Mouse (Mus musculus): ENCODE data around the gene Tnfrsf25. TPM values are rescaled to one million over a fixed set of nuclear protein-coding genes. Genes with fewer than 3 reads are reported as not detected.

Gene Tnfrsf25
- polyA plus RNA-seq, 1 experiment from 2014 or later = 1.9 TPM

Other genes with a start within 250 kb of the Tnfrsf25 start
- gene Dnajc11, start 182.2 kb upstream of the Tnfrsf25 start, polyA plus RNA-seq (2015; fragmentation: Nextera tagmentation; extraction: Ambion mirVana) = 73.7 and 76.4 TPM in 2 replicates
- gene Thap3, start 126.9 kb upstream of the Tnfrsf25 start, polyA plus RNA-seq (2015; fragmentation: Nextera tagmentation; extraction: Ambion mirVana) = 51.0 and 56.4 TPM in 2 replicates
- gene Phf13, start 119.7 kb upstream of the Tnfrsf25 start, polyA plus RNA-seq (2015; fragmentation: Nextera tagmentation; extraction: Ambion mirVana) = 39.2 and 40.8 TPM in 2 replicates
- gene Klhl21, start 107.1 kb upstream of the Tnfrsf25 start, polyA plus RNA-seq (2015; fragmentation: Nextera tagmentation; extraction: Ambion mirVana) = 14.3 and 14.7 TPM in 2 replicates
- gene Zbtb48, start 88.3 kb upstream of the Tnfrsf25 start, polyA plus RNA-seq (2015; fragmentation: Nextera tagmentation; extraction: Ambion mirVana) = 20.7 and 21.4 TPM in 2 replicates
- gene Tas1r1, start 77.4 kb upstream of the Tnfrsf25 start, polyA plus RNA-seq (2015; fragmentation: Nextera tagmentation; extraction: Ambion mirVana) = 1.3 TPM in 2 replicates
- gene Nol9, start 76.6 kb upstream of the Tnfrsf25 start, polyA plus RNA-seq (2015; fragmentation: Nextera tagmentation; extraction: Ambion mirVana) = 33.7 and 34.4 TPM in 2 replicates
- 17.3 TPM in 2 replicates for gene Plekhg5, start 43.4 kb upstream of the Tnfrsf25 start, polyA plus RNA-seq (2015; fragmentation: Nextera tagmentation; extraction: Ambion mirVana)
- gene Espn, start 36.4 kb downstream of the Tnfrsf25 start, polyA plus RNA-seq (2015; fragmentation: Nextera tagmentation; extraction: Ambion mirVana) = 0.88 and 1.5 TPM in 2 replicates
- not detected in 2 replicates for gene Hes2, start 42.9 kb downstream of the Tnfrsf25 start, polyA plus RNA-seq (2015; fragmentation: Nextera tagmentation; extraction: Ambion mirVana)
- gene Acot7, start 62.2 kb downstream of the Tnfrsf25 start, polyA plus RNA-seq (2015; fragmentation: Nextera tagmentation; extraction: Ambion mirVana) = 49.0 and 53.2 TPM in 2 replicates
- 9.8 and 10.6 TPM in 2 replicates for gene Gpr153, start 158.3 kb downstream of the Tnfrsf25 start, polyA plus RNA-seq (2015; fragmentation: Nextera tagmentation; extraction: Ambion mirVana)
- gene Hes3, start 175.7 kb downstream of the Tnfrsf25 start, polyA plus RNA-seq (2015; fragmentation: Nextera tagmentation; extraction: Ambion mirVana) = not detected in 2 replicates
- gene Icmt, start 181.3 kb downstream of the Tnfrsf25 start, polyA plus RNA-seq (2015; fragmentation: Nextera tagmentation; extraction: Ambion mirVana) = 21.8 and 27.0 TPM in 2 replicates
- gene Rnf207, start 203.1 kb downstream of the Tnfrsf25 start, polyA plus RNA-seq (2015; fragmentation: Nextera tagmentation; extraction: Ambion mirVana) = 0.32 and 0.34 TPM in 2 replicates
- 371 and 395 TPM in 2 replicates for gene Rpl22, start 209.8 kb downstream of the Tnfrsf25 start, polyA plus RNA-seq (2015; fragmentation: Nextera tagmentation; extraction: Ambion mirVana)
- gene Chd5, start 222.7 kb downstream of the Tnfrsf25 start, polyA plus RNA-seq (2015; fragmentation: Nextera tagmentation; extraction: Ambion mirVana) = 0.34 and 0.40 TPM in 2 replicates